Mouse (Mus musculus) cerebral cortex, adult 2 months (tissue): ENCODE measurements around the gene Mlxipl.

Source experiments
- WGBS: fragments of 180-500 bp; shearing (Covaris S2); methylation state at CpG from one replicate; pipeline ENCODE4 v1.1.7; 2018; 5-methylcytosine and 5-hydroxymethylcytosine counted together

Gene Mlxipl

DNA sequence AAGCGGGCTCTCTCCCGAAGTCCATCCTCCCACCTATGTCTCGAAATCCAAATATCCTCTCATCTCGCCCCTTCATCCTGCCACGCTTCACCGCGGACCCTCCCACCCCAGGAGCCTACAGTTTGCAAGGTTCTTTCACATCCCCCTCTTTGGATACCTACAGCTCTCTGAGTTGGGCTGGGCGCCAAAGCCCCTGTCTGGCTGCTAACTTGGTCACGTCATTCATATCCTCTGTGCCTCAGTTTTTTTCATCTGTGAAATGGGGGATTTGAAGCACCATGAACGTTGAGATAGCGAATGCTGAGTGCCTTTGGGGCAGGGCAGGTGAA, 11.2 kb upstream of the Mlxipl start:
- WGBS, result 1% methylated on average over 11 of the region's 11 CpGs

DNA sequence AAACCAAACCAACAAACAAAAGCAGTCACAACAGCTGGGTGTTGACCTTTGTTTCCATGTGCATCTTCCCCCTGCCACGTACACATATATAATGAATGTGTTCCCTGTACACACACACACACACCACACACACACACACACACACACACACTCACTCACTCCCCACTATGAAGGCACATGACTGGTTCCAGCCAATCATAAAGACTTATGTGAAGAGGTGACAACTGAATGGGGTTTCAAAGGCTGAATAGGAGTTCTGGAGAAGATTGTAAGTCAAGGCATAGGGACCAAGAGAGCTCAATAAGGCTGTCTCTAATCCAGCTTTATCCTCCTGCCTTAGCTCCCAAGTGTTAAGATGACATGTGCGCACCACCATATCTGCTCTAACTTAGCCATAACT, 10.1 kb upstream of the Mlxipl start:
- WGBS, result 94% methylated on average over 2 of the region's 2 CpGs

DNA sequence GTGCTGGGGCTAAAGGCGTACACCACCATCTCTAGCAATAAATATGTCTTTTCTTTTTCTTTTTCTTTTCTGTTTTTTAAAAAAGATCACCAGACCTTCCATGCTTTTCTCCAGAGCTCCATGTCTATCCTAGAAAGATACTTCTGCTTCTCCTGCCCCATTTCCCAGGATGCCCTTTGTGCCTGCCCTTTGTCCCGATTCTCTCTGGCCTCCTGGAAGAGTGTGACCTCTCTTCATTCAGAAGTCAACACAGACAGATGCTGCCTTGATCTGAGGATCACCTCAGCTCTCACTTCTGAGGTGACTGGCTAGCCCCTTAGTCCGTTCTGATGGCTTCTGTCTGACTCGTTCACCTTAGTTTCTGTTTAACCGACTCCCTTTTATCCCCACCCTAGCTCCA, 9.2 kb upstream of the Mlxipl start:
- 92% methylated on average over 5 of the region's 5 CpGs for WGBS

DNA sequence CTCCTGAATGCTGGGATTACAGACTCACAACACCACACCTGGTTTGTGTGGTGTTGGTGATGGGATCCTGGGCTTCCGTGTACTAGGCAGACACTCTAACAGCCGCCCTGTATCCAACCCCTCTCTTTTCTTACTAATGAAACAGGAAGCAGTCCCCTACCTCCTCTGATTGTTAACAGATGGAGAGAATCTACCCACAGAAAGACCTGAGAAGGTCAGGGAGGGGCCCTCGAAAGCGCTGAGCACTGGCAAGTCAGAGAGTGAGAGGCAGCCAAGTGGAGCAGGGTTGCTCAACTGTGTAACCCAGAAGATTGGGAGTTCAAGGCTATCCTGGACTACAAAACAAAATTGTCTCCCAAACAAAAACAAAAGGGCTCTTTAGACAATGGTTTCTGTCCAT, 2.8 kb upstream of the Mlxipl start:
- 77% methylated on average over 4 of the region's 4 CpGs for WGBS

DNA sequence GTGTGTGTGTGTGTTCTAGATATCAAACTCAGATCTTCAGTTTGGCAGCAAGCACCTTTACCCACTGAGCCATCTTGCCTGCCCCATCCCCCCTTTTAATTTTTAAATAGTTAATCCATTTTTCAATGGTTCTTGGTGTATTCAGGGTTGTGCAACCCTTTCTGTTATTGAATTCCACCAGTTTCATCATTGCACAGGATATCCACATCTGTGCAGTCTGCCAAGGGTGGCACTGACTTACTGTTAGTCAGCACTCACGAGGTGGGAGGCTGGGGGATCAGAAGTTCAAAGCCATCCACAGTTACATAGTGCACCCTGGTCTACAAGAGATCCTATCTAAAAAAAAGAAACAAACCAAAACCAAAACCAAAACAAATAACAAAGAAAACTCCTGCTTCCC, 11.3 kb downstream of the Mlxipl start:
- 51% methylated on average over 1 of the region's 1 CpGs for WGBS

DNA sequence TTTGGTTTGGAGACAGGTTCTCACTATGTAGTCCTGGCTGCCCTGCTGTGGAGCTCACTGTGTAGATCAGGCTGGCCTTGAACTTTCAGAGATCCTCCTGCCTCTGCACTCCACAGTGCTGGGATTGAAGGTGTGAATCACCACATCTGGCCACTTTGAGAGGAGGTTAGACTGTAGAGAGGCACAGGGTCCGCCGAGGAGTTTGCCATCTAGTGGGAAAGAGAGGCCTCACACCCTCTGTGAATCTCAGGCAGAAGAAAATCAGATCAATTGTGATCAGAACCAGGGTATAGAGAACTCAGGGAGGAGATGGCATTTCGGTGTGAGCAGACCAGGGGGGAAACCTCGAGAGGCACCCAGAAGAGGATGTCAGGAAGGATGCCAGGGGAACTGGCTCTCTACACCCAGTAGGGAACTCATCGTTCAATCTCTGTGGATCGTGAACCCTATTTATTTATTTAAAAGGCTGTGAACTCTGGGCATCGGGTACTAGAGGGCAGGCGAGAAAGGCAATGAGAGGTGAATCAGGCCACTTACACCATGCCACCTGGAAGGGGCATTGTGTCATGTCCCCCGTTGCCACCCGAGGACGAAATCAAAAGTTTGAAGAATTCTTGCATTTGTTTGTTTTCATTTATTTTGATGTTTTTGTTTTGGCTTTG, 14.4 kb downstream of the Mlxipl start:
- WGBS, result 63% methylated on average over 11 of the region's 11 CpGs

DNA sequence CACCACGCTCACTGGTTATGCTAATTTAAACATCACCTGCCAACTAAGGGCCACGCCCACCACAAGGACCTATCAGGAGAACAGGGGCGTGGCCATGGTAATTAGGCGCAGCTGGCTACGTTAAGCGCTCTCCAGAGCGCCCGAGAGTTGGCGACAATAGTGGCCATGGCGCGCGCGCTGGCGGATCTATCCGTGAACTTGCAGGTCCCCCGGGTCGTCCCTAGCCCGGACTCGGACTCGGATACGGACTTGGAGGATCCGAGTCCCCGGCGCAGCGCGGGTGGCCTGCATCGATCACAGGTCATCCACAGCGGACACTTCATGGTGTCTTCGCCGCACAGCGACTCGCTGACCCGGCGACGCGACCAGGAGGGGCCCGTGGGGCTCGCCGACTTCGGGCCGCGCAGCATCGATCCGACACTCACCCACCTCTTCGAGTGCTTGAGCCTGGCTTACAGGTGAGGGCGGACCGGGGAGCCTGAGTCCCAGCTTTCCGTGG, 17.1 kb downstream of the Mlxipl start:
- WGBS, result under 1% methylated on average over 48 of the region's 48 CpGs

DNA sequence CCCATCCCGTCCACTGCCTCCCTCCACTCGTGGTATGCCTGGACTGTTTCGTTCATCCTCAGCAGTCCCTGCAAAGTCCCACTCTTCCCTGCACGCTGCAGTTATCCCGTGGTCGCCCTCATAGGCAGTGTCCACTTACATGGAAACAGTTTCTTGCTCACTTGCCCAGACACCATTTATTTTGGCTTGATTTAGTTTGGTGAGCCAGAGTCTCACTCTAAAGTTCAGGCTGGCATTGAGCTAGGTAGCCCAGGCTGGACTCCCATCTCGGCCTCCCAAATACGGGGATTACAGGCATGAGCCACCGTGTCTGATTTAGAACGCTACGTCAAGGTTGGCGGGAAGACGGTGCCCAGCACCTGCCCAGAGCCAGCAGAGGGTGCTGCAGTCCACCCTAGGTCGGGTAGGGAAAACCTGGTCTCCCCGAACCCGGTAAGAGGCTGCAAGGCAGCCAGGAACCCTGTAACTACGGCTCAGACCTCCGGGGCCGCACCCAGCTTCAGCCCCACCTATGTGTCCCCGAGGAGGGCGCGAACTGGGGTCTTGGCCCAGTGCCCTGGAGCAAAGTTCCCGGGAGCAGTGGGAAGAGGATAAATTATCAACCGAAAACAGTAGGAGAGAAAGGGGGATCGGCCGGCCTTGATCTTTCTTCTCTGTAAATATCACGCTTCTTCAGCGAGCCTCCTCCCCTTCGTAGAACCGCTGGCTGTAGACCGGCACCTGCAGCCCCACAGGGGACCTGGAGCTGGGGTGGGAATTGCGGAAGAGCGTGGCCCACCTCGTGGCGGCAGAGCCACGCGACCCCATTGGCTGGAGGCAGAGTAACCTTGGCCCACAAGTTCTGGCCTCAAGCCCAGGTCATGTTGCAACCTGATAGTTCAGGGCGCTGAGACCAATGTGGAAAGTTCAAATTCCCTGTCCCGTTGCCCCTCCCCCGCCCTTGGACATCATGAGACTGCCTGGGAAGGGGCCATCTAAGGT, 18.1 kb downstream of the Mlxipl start:
- 16% methylated on average over 40 of the region's 40 CpGs for WGBS

DNA sequence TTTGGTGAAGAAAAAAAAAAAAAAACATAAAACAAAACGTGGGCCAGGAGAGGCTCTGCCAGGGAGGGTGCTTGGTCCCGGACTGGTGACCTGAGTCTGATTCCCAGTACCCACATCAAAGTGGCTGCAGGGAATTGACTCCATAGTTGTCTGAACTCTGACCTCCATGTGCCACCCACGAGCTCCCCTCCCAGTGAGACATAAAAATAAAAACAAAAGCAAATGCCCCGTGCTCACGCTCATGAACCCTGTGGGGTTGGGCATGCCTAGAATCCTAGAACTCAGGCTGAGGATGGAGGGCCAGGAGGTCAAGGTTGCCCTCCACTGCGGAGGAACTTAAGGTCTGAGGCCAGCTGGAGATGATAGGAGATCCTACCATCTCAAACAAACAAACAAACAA, 19.3 kb downstream of the Mlxipl start:
- 74% methylated on average over 6 of the region's 6 CpGs for WGBS

DNA sequence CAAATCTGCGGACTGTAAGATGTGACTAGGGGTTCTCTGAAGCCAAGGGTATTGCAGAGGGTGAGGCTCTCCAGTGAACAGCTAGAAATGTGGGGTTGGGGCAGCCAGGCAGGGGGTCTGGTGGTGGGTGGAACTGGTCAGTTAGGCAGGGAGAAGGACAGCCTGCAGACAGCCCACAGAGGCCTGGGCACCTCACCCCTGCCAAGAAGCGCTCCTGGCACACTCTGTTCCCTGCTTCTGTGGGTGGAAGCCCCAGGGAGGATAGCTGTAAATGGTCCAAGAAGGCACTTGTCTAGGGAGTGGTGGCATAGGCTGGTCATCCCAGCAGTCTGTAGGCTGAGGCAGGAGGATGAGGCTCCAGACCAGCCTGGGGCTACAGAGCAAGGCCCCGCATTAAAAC, 19.7 kb downstream of the Mlxipl start:
- 90% methylated on average over 3 of the region's 3 CpGs for WGBS

DNA sequence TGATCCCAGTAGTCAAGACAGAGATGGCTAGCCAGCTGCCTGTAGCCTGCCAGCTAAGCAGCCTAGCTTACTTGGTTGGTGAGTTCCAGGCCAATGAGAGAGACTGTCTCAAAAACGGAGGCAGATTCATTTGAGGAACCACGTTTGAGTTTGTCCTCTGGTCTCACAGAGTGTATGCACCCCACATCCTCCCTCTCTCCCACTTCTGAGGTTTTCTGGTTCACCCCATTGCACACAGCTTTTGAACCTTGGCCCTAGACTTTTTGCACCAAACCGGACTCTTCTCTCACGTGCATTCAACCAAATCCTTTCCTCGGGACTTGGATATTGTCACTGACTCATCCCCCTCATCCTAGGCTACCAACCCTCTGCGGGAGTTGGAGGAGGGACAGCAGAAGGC, 20.3 kb downstream of the Mlxipl start:
- WGBS, result 81% methylated on average over 6 of the region's 6 CpGs

DNA sequence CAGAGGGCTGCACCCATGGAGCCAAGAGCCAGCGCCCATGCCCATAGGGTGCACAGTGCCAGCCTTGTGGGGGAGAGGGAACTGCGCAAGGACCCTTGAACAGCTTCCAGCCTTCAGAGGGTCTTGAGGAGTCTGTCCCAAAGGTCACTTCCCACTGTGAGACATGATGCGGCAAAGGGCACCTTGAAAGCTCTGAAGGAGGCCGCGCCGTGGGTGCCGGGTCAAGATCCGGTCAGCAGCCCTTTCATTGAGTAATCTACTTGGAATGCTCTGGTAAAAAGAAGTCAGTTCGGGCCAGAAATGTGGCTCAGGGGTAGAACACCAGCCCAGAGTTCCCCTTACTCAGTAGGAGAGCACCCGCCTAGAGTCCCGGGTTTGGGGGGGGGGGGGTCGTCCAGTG, 24.1 kb downstream of the Mlxipl start:
- 88% methylated on average over 12 of the region's 12 CpGs for WGBS

DNA sequence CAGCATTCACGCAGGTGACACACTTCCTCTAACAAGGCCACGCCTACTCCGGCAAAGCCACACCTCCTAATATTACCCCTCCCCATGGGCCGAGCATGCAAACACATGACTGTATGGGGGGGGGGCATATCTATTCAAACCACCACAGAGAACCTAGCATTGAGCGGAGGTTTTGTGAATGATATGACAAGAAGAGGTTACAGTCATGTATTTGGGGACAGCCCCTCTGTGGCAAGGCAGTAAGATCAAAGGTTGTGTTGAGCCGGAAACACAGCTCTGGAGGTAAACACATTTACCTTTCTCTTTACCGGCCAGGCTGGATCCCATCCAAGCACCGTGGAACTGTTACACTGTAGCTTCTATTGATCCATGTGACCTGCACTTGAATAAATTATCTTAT, 25.6 kb downstream of the Mlxipl start:
- WGBS, result 80% methylated on average over 8 of the region's 8 CpGs

DNA sequence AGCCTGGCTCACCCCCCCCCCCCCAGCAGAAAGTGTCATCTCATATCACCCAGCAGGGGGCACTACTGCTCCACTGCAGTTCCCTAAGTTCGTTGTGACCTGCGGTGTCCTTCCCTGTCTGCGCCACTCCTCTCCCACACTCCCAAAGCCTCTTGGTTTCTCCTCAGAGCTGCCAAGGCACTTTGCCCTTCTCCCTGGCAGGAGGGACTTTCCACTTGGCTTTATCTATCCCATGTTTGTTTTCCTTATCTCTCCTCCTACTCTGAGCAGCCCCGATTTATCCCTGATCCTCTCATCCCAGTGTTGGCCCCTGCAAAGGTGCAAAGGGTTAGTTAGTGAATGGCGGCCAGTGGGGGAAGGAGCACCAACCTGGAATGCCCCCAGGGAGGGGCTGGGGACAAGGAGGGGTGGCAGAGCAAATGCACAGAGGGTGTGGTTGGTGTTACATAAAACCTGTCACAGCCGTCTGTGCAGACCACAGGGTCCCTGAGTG, 28.9 kb downstream of the Mlxipl start:
- WGBS, result 26% methylated on average over 6 of the region's 6 CpGs

DNA sequence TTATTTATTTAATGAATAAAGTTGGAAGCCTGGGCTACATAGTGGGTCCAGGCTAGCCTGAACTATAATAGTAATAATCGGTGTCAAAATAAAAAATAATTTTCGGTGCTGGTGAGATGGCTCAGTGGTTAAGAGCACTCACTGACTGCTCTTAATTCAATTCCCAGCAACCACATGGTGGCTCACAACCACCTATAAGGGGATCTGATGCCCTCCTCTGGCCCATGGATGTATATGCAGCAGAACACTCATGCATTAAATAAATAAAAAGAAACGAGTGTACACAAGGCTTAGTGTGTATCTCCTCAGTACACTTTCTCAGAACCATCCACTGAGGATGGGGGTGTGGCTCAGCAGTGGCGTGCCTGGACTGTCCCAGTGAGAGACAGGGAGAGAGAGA, 31.1 kb downstream of the Mlxipl start:
- 68% methylated on average over 4 of the region's 4 CpGs for WGBS

DNA sequence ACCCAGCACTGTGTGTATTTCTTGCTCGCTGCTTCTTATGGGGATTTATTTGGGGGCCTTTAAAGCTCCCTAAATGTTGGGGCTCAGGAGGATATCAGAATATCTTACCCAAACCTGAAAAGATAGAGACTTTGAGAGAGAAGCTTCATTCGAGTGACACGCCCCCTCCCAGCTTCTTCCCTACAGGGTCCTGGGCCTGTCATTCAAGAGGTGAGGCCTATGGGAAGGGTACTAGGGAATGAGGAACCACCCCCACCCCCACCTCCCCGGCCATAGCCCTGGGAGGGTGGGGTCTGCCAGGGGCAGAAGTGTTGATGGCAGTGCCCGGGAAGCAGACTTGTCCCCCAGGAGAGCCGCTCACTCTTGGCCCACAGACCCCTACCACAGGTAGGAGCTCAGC, 36.4 kb downstream of the Mlxipl start:
- 76% methylated on average over 6 of the region's 6 CpGs for WGBS

DNA sequence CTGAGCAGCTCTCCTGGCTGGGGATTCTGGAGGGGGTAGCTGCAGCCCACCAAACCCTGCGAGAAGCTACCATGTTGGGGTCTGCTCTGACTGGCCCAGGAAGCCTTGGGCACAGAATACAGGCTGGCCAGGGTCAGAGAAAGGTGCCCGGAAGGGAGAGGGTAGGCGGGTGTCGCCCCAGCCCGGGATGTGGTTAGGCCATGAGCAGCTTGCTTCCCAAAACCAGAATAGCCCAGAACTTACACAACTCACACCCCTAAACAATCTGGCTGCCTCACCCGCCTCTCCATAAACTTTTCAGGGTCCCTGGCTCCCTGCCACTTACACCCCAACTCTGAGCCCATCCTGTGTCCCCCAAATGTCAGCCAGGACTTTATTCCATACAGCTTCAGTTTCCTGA, 38.0 kb downstream of the Mlxipl start:
- WGBS, result 70% methylated on average over 6 of the region's 6 CpGs

DNA sequence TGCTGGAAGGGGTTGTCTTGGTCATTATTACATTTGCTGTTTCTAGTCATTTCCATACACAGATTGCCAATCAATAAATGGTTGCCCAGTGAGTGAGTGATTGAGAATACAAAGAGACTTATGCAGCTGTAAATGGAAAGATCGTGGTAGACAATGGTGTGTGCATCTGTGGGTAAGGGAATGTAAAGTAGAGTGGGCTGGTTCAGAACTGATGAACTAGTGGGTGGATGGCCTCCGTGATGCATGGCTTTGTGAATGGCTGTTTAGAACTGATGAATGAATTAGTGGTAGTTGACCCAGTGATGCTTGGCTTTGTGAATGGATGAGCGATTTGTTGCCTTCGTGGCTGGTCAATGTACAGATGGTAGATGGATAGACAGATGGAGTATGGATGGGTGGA, 40.1 kb downstream of the Mlxipl start:
- WGBS, result 85% methylated on average over 4 of the region's 4 CpGs

DNA sequence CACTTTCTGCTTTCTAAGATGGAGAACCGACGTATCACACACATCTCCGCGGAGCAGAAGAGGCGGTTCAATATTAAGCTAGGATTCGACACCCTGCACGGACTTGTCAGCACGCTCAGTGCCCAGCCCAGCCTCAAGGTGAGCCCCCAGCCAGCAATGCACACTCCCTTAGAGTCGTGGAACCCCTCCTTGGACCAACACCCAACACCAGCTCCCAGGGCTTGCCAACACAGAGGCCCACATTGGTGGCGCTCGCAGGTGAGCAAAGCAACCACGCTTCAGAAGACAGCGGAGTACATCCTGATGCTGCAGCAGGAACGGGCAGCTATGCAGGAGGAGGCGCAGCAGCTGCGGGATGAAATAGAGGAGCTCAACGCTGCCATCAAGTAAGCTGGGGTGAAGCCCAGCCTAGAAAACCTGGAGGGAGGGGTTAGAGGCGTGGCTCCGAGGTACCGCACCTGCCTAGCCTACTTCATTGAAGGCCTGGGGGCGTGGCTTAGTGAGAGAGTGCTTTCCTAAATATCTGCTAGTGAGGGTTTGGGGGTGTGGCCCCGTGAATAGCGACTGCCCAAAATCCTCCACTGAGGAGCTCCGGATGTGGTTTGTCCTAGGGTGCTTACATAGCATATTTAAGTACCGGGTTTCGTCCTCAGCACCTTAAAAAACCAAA, 44.2 kb downstream of the Mlxipl start:
- WGBS, result 8% methylated on average over 26 of the region's 26 CpGs

DNA sequence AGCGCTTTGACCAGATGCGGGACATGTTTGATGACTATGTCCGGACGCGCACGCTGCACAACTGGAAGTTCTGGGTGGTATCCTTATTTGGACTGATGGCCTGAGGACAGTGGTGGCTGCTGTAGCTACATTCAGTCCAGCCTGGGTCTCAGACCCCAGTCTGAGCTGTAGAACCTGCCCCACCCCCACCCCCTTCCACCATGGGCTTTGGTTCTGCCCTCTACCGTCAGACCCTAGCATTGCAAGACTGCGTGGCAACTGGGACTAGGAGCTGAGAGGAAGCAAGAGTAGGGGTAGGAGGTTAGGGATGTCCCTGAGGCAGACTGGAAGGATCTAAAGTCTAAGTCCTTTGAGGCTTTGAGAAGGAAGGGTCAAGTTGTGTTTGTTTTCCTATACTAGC, 44.8 kb downstream of the Mlxipl start:
- WGBS, result 10% methylated on average over 8 of the region's 8 CpGs

DNA sequence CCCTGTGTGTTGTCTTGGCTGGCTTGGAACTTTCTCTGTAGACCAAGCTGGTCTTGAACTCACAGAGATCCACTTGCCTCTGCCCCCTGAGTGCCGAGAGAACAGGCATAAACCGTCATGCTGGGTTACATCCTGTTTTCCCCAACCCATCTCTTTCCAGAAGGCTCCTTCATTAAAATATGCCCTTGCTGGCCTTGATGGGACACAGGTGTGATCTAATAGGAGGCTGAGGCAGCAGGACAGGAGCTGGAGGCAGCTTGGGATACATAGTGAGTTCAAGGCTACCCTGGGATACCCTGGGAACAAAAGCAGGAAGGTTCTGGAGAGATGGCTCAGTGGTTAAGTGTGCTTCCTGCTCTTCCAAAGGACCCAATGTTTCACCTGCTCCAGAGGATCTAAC, 50.2 kb downstream of the Mlxipl start:
- 79% methylated on average over 2 of the region's 2 CpGs for WGBS

DNA sequence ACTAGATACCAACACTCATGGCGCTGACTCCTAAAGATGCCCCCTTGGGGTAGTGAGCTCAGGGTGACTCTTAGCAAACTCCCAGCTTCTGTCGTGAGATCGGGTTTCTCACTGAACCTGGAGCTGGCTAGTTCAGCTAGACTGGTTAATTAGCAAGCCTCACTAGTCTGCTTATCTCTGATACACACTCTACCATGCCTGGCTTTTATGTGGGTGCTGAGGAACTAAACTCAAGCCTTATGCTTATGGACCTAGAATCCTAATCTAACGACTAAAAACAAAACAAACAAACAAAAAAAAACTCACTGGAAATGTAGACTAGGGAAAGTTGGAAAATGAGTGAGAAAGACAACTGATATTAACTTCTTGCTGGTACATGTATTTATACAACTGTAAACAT, 54.8 kb downstream of the Mlxipl start:
- WGBS, result 65% methylated on average over 4 of the region's 4 CpGs
